Mouse (Mus musculus): Measurements from ENCODE around the gene Cyp4v3. TPM values are rescaled to one million over a fixed set of nuclear protein-coding genes. Genes with fewer than 3 reads are reported as not detected.
"Not testable (repeated sequence)": the region's sequence is repeated elsewhere in the genome, so short reads cannot be mapped to it uniquely, and the experiment has no call there.

Cyp4v3 gene
- polyA plus RNA-seq, 1 experiment from 2014 or later = 7.9 TPM

DNA sequence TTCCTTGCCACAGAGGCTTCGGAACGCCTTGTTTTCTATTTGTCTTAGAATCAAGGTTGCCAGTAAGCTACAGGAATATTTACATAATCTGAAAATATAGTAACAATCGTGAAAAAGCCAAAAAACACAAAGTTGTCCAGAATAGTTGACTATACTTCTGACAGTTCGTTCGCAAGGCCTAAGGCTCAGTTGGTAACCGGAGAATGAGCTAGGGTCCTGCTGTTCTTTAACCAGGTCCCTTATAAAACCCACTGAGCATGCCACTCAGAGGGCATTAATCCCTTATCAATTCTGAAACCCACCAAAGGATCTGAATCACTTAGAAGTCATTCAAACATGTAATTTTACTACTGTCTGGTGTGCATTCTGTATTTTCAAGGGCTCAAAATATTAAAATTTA lies 22.8 kb upstream of the Cyp4v3 start:
- ChIA-PET CTCF (interaction anchor here (1.2 to 2.2 kb wide), 4 partner anchors 9 to 580 kb away, joined by 3 to 11 read pairs (median 6); no protein-coding TSS in a partner anchor), POLR2A (no interaction called here)
- no peak for TF ChIP-seq CTCF (IDR thresholded peaks at IDR 0.05)
- DNase-seq (ENCODE audit: low read depth, low spot score) (no peak), ATAC-seq (no peak)
- H3K27me3 ChIP-seq = no peaks in the 10 kb centered on the region
- in situ Hi-C loops (cut with MboI; ENCODE audit: low pct_unique_long_range_greater_than_20kb) = no loop called here

DNA sequence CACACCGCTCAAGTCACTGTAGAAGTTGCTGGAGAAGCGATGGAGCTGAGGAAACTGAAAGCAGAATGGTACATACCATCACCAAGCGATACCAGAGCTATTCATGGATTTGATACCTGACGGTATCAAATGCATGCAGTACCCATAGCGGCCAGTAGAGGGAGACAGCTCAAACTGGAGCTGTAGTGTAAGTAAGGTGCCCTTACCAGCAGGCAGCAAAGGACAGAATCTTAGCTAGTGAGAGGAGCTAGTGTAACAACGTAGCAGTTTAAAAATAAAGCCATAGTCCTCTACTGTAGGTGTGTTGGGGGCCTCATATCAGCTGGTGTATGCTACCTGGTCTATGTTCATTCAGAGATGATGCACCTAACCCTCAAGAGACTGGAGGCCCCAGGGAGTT lies 12.0 kb upstream of the Cyp4v3 start:
- TF ChIP-seq CTCF (IDR thresholded peaks at IDR 0.05) = peak; percentile 85
- ATAC-seq = peak; percentile 81

DNA sequence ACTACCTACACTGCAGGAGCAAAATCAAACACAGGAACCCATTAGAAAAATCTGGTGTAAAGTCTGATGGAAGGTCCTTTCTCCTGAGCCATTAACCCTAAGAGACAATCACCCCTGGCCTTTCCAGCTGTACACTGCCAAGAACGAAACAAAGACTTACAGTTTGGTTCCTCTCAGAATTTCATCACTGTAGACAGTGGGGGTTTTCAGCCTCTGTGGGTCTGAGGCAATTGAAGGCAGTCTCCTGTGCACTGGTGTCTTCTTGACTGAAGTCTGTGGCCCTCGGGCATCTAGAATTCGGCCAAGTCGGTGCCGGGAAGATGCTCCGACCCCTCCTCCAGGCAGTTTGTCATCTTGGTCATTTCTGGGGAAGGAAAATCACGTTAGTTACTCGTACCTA lies 11.3 kb upstream of the Cyp4v3 start:
- H3K27me3 ChIP-seq = no peaks in the 10 kb centered on the region
- ChIA-PET CTCF (interaction anchor here (1.1 to 2.7 kb wide), 7 partner anchors 9 to 75 kb away, joined by 3 to 22 read pairs (median 5); partner anchors contain the start of gene Cyp4v3), POLR2A (no interaction called here)
- ATAC-seq (no peak), DNase-seq (ENCODE audit: low read depth, low spot score) (no peak)
- TF ChIP-seq CTCF (IDR thresholded peaks at IDR 0.05) = no peak
- in situ Hi-C loops (cut with MboI; ENCODE audit: low pct_unique_long_range_greater_than_20kb) = no loop called here

More for the DNA sequence above, 12.0 kb upstream of the Cyp4v3 start:
- DNase-seq (ENCODE audit: low read depth, low spot score) = no peak
- in situ Hi-C loops (cut with MboI; ENCODE audit: low pct_unique_long_range_greater_than_20kb) = no loop called here
- ChIA-PET POLR2A (no interaction called here), CTCF (interaction anchor here (0.8 to 2.7 kb wide), 9 partner anchors 8 to 590 kb away, joined by 3 to 22 read pairs (median 5); partner anchors contain the start of genes Ccdc110 and Cyp4v3)
- H3K27me3 ChIP-seq = no peaks in the 10 kb centered on the region

DNA sequence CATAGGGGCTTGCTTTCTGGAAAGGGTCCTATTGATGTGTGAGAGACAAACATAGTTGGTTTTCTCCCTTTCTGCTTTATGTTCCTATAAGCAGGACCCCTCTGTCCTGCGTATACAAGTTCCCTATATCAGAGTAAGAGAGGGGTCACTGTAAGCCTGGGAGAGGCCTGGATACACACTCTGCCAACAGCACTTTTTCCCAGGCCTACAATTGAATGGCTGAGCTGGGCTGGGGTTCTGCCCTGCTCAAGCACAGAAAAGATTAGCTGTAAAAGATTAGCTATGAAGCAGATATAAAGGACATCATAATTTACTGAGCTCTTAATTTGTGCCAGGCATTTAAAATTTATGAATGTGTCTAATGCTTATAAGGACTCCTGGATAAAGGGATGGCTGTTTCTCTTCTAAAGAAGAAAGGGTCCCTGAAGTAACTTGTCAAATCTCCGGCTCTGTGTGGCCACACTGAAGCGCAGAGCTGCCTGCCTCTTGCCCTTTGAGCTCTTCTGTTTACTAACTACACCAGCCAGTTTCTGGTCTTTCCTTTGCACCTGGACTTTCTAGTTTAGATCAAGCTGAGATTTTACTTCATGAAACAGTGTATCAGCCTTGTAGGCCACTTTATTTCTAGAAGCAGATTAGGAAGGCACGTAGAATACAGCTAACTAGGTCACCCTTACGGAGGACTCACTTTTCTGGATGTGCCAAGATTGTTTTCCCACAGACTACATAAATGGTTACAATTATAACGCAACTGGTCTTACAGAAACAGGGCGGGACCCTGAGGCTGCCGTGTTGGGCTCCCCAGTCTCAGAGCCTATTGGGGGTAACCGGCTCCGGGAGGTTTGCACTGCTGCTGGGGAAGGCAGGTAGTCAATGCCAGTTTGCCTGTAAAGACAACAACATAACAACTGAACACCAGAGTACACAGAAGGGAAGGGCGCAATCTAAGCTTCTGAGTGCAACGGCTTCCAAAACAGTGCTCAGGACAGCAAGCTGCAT lies 8.9 kb upstream of the Cyp4v3 start:
- DNase-seq (ENCODE audit: low read depth, low spot score) = no peak
- ATAC-seq = no peak
- in situ Hi-C loops (cut with MboI; ENCODE audit: low pct_unique_long_range_greater_than_20kb) = no loop called here
- ChIA-PET CTCF (interaction anchor here (0.7 to 2.4 kb wide), 4 partner anchors 12 to 22 kb away, joined by 3 to 6 read pairs (median 4); no protein-coding TSS in a partner anchor), POLR2A (no interaction called here)
- TF ChIP-seq CTCF (IDR thresholded peaks at IDR 0.05) = no peak
- H3K27me3 ChIP-seq = no peaks in the 10 kb centered on the region

DNA sequence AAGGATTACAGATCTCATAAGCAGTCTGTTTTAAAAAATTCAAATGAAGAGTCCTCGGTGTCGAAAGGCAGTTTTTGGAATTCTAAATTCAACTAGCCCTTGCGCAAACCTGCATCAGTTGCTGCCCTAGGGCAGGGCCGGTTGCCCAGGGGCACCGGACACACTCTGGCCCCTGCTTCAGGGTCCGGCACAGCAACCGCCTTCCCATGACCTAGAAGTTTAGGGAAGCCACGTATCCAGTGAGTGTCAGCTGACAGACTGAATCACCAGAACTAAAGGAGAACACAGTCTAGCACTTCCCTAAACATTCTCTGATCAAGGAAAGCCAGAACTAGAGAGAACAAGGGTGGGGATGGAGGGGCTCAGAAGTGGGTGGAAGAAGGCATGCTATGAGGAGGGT lies 477 bp upstream of the Cyp4v3 start:
- peak; percentile 49 for ATAC-seq
- CTCF ChIA-PET = interaction anchor here (3.9 kb wide), 1 partner anchor 11 kb away, joined by 22 read pairs; no protein-coding TSS in a partner anchor
- in situ Hi-C loops (cut with MboI; ENCODE audit: low pct_unique_long_range_greater_than_20kb) = no loop called here

DNA sequence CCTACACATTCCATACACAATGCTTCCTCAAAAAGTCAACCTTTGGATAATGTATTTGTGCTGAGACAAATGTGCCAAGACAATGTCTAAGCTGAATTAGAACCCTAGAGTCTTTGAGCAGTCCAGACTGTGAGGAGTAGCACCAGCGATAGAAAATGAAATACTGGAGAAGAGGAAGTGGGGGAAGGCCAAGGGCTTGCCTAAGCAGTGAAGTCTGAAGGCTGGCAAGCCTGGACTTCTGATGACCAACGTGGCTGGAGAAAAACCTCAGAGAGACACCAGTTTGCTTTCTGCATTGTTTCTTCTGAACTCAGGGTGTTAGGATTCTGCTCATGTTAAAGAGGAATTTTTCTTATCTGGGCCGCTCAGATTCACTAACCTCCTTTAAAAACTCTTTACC lies 2.2 kb downstream of the Cyp4v3 start:
- in situ Hi-C loops (cut with MboI; ENCODE audit: low pct_unique_long_range_greater_than_20kb) = no loop called here
- ATAC-seq = no peak
- H3K27me3 ChIP-seq = no peaks in the 10 kb centered on the region
- TF ChIP-seq CTCF (IDR thresholded peaks at IDR 0.05) = no peak
- no peak for DNase-seq (ENCODE audit: low read depth, low spot score)
- ChIA-PET POLR2A (no interaction called here), CTCF (interaction anchor here (1.8 kb wide), 1 partner anchor 12 kb away, joined by 5 read pairs; no protein-coding TSS in a partner anchor)

More for the DNA sequence above, 477 bp upstream of the Cyp4v3 start:
- POLR2A ChIA-PET = no interaction called here
- no peak for DNase-seq (ENCODE audit: low read depth, low spot score)
- no peak for TF ChIP-seq CTCF (IDR thresholded peaks at IDR 0.05)
- no peaks in the 10 kb centered on the region for H3K27me3 ChIP-seq

DNA sequence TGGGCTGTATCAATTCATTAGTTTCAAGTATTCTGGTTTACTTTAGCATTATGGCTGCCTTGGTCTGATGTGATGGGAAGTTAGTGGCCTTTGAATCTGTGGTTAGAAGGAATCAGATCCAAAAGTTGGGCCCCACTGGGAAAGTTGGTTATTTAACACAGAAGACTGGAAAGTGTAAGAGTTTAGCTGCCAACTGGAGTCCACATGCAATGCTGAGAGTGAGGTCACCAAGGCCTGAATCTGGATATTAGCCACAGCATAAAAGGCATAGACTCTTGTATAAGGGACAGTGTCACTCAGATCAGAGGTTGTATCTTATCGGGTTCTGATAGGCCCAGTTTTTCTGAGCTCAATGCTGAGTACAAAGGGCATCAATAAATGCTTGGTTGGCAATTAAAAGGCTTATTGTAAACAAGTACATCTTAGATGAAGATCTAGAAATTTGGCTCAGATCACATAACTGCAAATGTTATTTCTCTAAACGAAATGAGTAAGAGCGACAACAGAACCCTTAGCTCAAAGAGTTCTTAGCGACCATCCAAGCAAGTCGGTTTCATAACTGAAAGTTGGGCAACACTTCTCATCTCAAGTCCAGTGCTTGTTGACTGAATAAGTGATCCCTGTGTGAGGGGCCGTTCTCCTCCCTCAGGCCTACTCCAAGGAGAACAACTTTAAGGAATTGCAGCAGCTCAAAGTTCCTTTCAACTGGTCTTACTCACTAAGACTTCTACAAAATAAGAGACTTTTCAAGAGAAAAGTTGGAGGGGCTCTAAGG lies 3.6 kb downstream of the Cyp4v3 start:
- H3K27me3 ChIP-seq = no peaks in the 10 kb centered on the region
- POLR2A ChIA-PET = no interaction called here
- DNase-seq (ENCODE audit: low read depth, low spot score) = no peak
- in situ Hi-C loops (cut with MboI; ENCODE audit: low pct_unique_long_range_greater_than_20kb) = no loop called here
- no peak for TF ChIP-seq CTCF (IDR thresholded peaks at IDR 0.05)
- CTCF ChIA-PET = interaction anchor here (0.8 to 1.8 kb wide), 3 partner anchors 10 to 16 kb away, joined by 3 to 5 read pairs (median 5); no protein-coding TSS in a partner anchor
- no peak for ATAC-seq

DNA sequence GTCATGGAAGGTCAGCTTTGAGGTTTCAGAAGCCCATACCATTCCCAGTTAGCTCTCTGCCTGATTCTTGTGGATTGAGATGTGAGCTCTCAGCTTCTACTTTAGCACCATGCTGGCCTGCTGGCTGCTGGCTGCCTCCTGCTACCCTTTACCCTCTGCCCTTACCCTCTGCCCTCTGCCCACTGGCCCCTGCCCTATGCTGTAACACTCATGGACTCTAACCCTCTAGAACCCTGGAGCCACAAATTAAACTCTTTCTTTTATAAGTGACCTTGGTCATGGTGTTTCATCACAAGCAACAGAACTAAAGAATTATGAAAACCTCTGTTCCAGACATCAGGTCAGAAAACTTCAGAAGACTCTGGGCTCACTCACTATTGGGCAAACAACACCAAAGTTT lies 5.9 kb downstream of the Cyp4v3 start:
- in situ Hi-C loops (cut with MboI; ENCODE audit: low pct_unique_long_range_greater_than_20kb); CTCF ChIA-PET; ATAC-seq; DNase-seq (ENCODE audit: low read depth, low spot score); POLR2A ChIA-PET; H3K27me3 ChIP-seq: not testable (repeated sequence)

DNA sequence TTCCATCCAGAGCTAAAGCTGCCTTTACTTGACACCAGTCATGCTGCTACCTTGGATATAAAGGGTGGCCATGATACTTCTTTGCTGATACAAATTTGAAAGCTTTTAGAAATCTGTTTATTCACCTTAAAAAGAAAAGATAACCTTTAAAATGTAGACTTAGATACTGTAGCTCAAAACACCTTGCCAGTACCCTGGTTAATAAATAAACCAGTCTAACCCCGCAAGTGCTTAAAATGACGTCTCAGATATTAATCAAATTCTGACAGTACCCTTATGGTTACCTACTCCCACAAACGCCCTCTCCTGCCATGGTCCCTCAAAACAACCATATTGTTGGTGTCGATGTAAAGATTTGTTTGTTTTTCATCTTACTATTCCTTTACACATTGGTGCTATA lies 8.9 kb downstream of the Cyp4v3 start:
- CTCF ChIA-PET = no interaction called here
- ATAC-seq (no peak), DNase-seq (ENCODE audit: low read depth, low spot score) (no peak)
- no peak for TF ChIP-seq CTCF (IDR thresholded peaks at IDR 0.05)
- no peaks in the 10 kb centered on the region for H3K27me3 ChIP-seq
- POLR2A ChIA-PET = no interaction called here
- in situ Hi-C loops (cut with MboI; ENCODE audit: low pct_unique_long_range_greater_than_20kb) = no loop called here

DNA sequence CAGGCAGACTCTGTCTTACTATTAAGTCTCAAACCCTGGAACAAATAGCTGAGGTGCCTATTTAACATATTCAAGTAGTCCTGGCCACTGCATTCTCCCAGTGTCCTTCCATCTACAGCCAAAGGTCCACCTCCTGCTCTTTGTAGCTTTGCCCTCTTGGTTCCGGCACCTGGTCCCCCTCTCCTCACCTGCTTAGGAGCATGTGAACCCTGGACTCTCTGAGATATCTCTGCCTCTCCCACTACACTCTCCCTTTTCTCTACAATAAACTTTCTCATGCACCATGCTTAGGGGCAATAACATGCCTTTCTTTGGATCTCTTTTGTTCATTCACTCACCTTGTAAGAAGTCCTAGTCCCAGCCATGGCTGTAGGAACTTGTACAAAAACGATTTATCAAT lies 11.7 kb downstream of the Cyp4v3 start:
- in situ Hi-C loops (cut with MboI; ENCODE audit: low pct_unique_long_range_greater_than_20kb) = no loop called here

More for the DNA sequence above, 11.7 kb downstream of the Cyp4v3 start:
- CTCF ChIA-PET = no interaction called here
- DNase-seq (ENCODE audit: low read depth, low spot score) = no peak
- POLR2A ChIA-PET = no interaction called here
- TF ChIP-seq CTCF (IDR thresholded peaks at IDR 0.05) = no peak
- H3K27me3 ChIP-seq = no peaks in the 10 kb centered on the region
- no peak for ATAC-seq
